Mouse (Mus musculus): Measurements from ENCODE around the gene Zcchc7. TPM values are rescaled to one million over a fixed set of nuclear protein-coding genes. Genes with fewer than 3 reads are reported as not detected.

Zcchc7 gene
- total and polyA plus RNA-seq, 3 experiments: 17.8 to 18.2 TPM; not detected in 1

DNA sequence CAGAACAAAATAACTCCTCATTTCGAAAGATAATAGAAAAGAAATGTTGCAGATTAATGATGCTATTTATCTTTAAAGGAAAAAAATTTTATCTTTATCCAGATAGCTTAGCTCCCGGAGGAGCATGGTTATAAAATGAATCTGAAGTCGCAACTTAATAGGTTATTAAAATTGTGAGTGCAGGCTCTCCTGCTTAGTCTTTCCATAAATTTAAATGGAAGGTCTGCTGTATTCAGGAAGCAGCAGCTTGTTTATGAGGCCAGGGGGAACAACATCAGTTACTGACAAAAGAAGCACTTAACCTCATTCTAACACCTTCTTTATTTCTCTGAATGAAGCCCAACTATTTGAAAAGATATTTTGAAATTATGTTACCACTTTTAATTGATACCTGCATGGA lies 74.9 kb downstream of the Zcchc7 start:
- peaks cover 0 to 5% of the 10 kb centered on the region in 2 experiments; a peak in 2 of 4 replicates for H3K36me3 ChIP-seq (ENCODE audit: control insufficient read depth in 1 of 2, insufficient read depth in 2 of 2, low read length in 2 of 2)
- H3K4me1 ChIP-seq (ENCODE audit: control insufficient read depth in 1 of 2, insufficient read depth in 2 of 2, low read length in 2 of 2): no peaks in the 10 kb centered on the region
- no peaks in the 10 kb centered on the region for H3K79me2 ChIP-seq (ENCODE audit: control insufficient read depth, insufficient read depth, low read length, poor library complexity)
- H3K9me3 ChIP-seq (replicated peaks; ENCODE audit: insufficient read depth, low read length): no peaks in the 10 kb centered on the region
- H3K27ac ChIP-seq (ENCODE audit: control insufficient read depth, low read depth, low read length): no peak overlapping the region
- TF ChIP-seq CHD1 (IDR thresholded peaks at IDR 0.05; ENCODE audit: low read depth, low read length): no peak
- TF ChIP-seq MAFK (IDR thresholded peaks at IDR 0.05; ENCODE audit: borderline replicate concordance, low read depth, low read length): no peak
- TF ChIP-seq MYC (IDR thresholded peaks at IDR 0.05; ENCODE audit: low read depth, low read length): no peak
- TF ChIP-seq MAZ (IDR thresholded peaks at IDR 0.05; ENCODE audit: low read depth, low read length): no peak
- TF ChIP-seq ETS1 (IDR thresholded peaks at IDR 0.05; ENCODE audit: low read depth, low read length): no peak
- no peak for TF ChIP-seq USF2 (IDR thresholded peaks at IDR 0.05; ENCODE audit: borderline replicate concordance in 1 of 2, insufficient read depth in 1 of 2, low read depth in 1 of 2, low read length in 2 of 2)
- no peak for TF ChIP-seq GATA1 (IDR thresholded peaks at IDR 0.05; ENCODE audit: low read depth, low read length)
- TF ChIP-seq ZC3H11A (IDR thresholded peaks at IDR 0.05; ENCODE audit: low read depth, low read length): no peak
- no peak for TF ChIP-seq NRF1 (IDR thresholded peaks at IDR 0.05; ENCODE audit: insufficient read depth, low read depth, low read length, poor library complexity, severe bottlenecking)
- no peak for TF ChIP-seq MXI1 (IDR thresholded peaks at IDR 0.05; ENCODE audit: low read depth, low read length)
- TF ChIP-seq TCF12 (IDR thresholded peaks at IDR 0.05; ENCODE audit: low read depth, low read length): no peak
- TF ChIP-seq BHLHE40 (IDR thresholded peaks at IDR 0.05; ENCODE audit: borderline replicate concordance, low read depth, low read length): no peak
- TF ChIP-seq NELFE (IDR thresholded peaks at IDR 0.05; ENCODE audit: low read depth, low read length): no peak
- TF ChIP-seq ZMIZ1 (IDR thresholded peaks at IDR 0.05; ENCODE audit: low read depth, low read length): no peak
- no peak for TF ChIP-seq ELF1 (IDR thresholded peaks at IDR 0.05; ENCODE audit: low read depth, low read length)
- no peak for TF ChIP-seq HCFC1 (IDR thresholded peaks at IDR 0.05; ENCODE audit: low read depth, low read length)
- H3K4me3 ChIP-seq (ENCODE audit: control insufficient read depth in 1 of 2, insufficient read depth in 1 of 2, low read depth in 2 of 2, low read length in 2 of 2): no peak overlapping the region
- no peak for DNase-seq (ENCODE audit: low read depth, low spot score)
- no peaks in the 10 kb centered on the region for H3K27me3 ChIP-seq (ENCODE audit: control insufficient read depth in 1 of 2, insufficient read depth in 2 of 2, low read length in 2 of 2)
- no peak overlapping the region for H3K9ac ChIP-seq (ENCODE audit: control insufficient read depth, low read depth, low read length, poor library complexity, severe bottlenecking)

- H3K36me3 ChIP-seq (ENCODE audit: control insufficient read depth in 1 of 2, insufficient read depth in 2 of 2, low read length in 2 of 2): no peaks in the 10 kb centered on the region; a peak in 4 of 4 replicates
- H3K9ac ChIP-seq (ENCODE audit: control insufficient read depth, low read depth, low read length, poor library complexity, severe bottlenecking): no peak overlapping the region
- H3K27ac ChIP-seq (ENCODE audit: control insufficient read depth, low read depth, low read length): no peak overlapping the region
- TF ChIP-seq KAT2A (conservative IDR thresholded peaks at IDR 0.05; ENCODE audit: low read depth, low read length): no peak
- no peak for TF ChIP-seq MXI1 (IDR thresholded peaks at IDR 0.05; ENCODE audit: low read depth, low read length)
- no peak for TF ChIP-seq EP300 (IDR thresholded peaks at IDR 0.05; ENCODE audit: low read depth in 1 of 2, low read length in 2 of 2)
- TF ChIP-seq POLR2A (IDR thresholded peaks at IDR 0.05; ENCODE audit: control insufficient read depth in 1 of 2, insufficient read depth in 1 of 2, low read depth in 1 of 2, low read length in 2 of 2, poor library complexity in 1 of 2): no peak
- H3K79me2 ChIP-seq (ENCODE audit: control insufficient read depth, insufficient read depth, low read length, poor library complexity): peaks cover 5% of the 10 kb centered on the region; the same call in 1 of the 2 replicates
- no peaks in the 10 kb centered on the region for H3K27me3 ChIP-seq (ENCODE audit: control insufficient read depth in 1 of 2, insufficient read depth in 2 of 2, low read length in 2 of 2)
- H3K4me3 ChIP-seq (ENCODE audit: control insufficient read depth in 1 of 2, insufficient read depth in 1 of 2, low read depth in 2 of 2, low read length in 2 of 2): no peak overlapping the region
- H3K4me1 ChIP-seq (ENCODE audit: control insufficient read depth in 1 of 2, insufficient read depth in 2 of 2, low read length in 2 of 2): no peaks in the 10 kb centered on the region; a peak in 1 of 4 replicates
- DNase-seq (ENCODE audit: low read depth, low spot score): no peak
- H3K9me3 ChIP-seq (replicated peaks; ENCODE audit: insufficient read depth, low read length): no peaks in the 10 kb centered on the region
Observed at GRCm38 (mm10) chr4:44851835-44852251, 96.2 kb downstream of the Zcchc7 start.

All from MEL (cell line).